Mouse (Mus musculus) hindbrain, embryonic 14.5 days (tissue): ENCODE measurements at regions not wholly inside any gene's neighbourhood (a gene's known extent, or its start where the extent isn't known, plus 50 kb on each side); places are given as distances from the start of the nearest gene placed in this dataset.

Experiments
- ATAC-seq: fragments of 200-750 bp; cut with Nextera tagmentation; 2 replicates; pipeline ENCODE4 v1.8.0; 2017; ENCODE audit warnings: moderate number of reproducible peaks, mild to moderate bottlenecking, moderate TSS enrichment, moderate library complexity; ENCODE audit not compliant: low FRiP score
- DNase-seq: peaks from one replicate; pipeline ENCODE4 v3.0.0-alpha.2; 2015; ENCODE audit warnings: low spot score
- H3K27ac ChIP-seq: fragments of 300-500 bp; sonication (generic); 2 replicates; pipeline ENCODE4 v1.5.1; 2014; ENCODE audit warnings: mild to moderate bottlenecking, moderate library complexity
- H3K27me3 ChIP-seq: fragments of 300-500 bp; sonication (generic); 2 replicates; pipeline ENCODE4 v1.6.1; 2014; ENCODE audit warnings: mild to moderate bottlenecking, low read length, mixed read lengths; ENCODE audit not compliant: control insufficient read depth, insufficient read depth
- H3K36me3 ChIP-seq: fragments of 300-500 bp; sonication (generic); replicated peaks from 2 replicates; pipeline ENCODE4 v1.6.1; 2014; ENCODE audit not compliant: control insufficient read depth, insufficient read depth
- H3K4me1 ChIP-seq: fragments of 300-500 bp; sonication (generic); replicated peaks from 2 replicates; pipeline ENCODE4 v1.6.1; 2014; ENCODE audit warnings: antibody characterized with exemption, low read length, mixed read lengths; ENCODE audit not compliant: control insufficient read depth, insufficient read depth
- H3K4me2 ChIP-seq: fragments of 300-500 bp; sonication (generic); replicated peaks from 2 replicates; pipeline ENCODE4 v1.6.1; 2014; ENCODE audit warnings: mild to moderate bottlenecking, moderate library complexity
- H3K4me3 ChIP-seq: fragments of 300-500 bp; sonication (generic); replicated peaks from 2 replicates; pipeline ENCODE4 v1.5.1; 2014; ENCODE audit warnings: mild to moderate bottlenecking, low read length
- H3K9ac ChIP-seq: fragments of 300-500 bp; sonication (generic); 2 replicates; pipeline ENCODE4 v1.6.1; 2014
- H3K9me3 ChIP-seq: fragments of 300-500 bp; sonication (generic); 2 replicates; pipeline ENCODE4 v1.6.1; 2016; ENCODE audit warnings: low read length; ENCODE audit not compliant: control insufficient read depth
- WGBS: fragments of 180-500 bp; shearing (Covaris S2); extraction: QIAGEN DNeasy Blood & Tissue Kit; methylation state at CpG from one replicate; pipeline ENCODE4 v1.1.7; 2014; 5-methylcytosine and 5-hydroxymethylcytosine counted together

DNA sequence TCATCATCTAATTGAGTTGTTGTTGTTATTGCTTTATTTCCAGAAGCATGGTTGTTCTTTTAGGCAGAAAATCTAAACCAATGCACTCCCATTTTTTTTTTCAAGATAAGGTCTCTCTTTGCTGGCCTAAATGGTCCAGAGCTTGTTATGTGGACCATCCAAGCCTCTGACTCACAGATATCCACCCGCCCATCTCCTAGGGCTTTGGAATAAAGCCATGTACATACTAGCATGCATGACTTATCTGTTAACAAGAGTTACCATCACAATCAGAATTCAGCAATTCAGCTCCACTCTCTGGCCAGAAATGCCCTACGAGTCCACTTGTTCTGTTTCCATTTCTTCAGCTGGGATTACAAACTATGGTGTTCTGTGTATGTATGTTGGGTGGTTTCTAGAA, 669.5 kb downstream of the Epha7 start:
- H3K4me2 ChIP-seq, result no peak overlapping the region
- H3K4me1 ChIP-seq, result no peaks in the 10 kb centered on the region
- DNase-seq (no peak), ATAC-seq (no peak)
- no peak overlapping the region for H3K9ac ChIP-seq
- H3K27me3 ChIP-seq, result no peaks in the 10 kb centered on the region
- no peak overlapping the region for H3K27ac ChIP-seq
- H3K9me3 ChIP-seq, result no peaks in the 10 kb centered on the region
- no peak overlapping the region for H3K4me3 ChIP-seq
- WGBS, result 86% methylated on average over 2 of the region's 2 CpGs
- no peaks in the 10 kb centered on the region for H3K36me3 ChIP-seq

DNA sequence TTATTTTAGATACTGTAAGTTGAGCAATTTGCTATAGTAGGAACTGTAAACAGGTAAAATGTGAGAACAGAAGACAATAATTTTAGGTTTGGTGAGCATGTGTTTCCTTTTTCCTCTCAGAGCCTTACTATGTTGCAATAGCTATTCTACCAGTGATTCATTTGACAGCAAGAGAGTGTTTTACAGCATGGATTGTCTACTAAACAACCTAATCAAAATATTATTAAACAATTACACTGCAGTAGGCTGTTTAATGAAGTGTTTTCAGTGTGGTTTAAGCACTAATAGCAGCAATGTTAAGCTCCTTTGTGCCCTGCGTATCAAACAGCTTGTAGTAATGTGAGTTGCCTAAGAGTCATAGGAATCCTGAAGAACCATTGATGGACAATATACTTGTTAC, 687.9 kb downstream of the Epha7 start:
- Histone ChIP-seq H3K9me3 (no peaks in the 10 kb centered on the region), H3K36me3 (no peaks in the 10 kb centered on the region), H3K4me3 (no peak overlapping the region), H3K9ac (no peak overlapping the region), H3K4me1 (no peaks in the 10 kb centered on the region), H3K27ac (no peak overlapping the region), H3K4me2 (no peak overlapping the region), H3K27me3 (no peaks in the 10 kb centered on the region)
- 84% methylated on average over 1 of the region's 1 CpGs for WGBS
- no peak for DNase-seq
- ATAC-seq, result no peak

DNA sequence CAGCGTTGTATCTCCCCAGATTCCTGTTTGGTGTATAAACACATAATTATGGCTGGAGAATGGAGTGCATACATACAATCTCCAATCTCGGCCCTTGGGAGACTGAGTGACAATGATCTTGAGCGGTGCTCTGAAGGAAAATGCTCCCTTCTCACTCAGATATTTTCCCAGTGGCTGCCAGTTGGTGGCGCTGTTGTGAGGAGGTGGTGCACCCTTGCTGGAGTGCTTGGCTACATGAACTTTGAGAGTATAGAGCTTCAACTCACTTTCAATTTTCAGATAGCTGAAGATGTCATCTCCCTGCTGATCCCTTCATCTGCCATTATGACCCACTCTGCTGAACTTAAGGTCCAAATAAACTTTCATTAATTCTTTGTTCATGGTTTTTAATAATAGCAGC, 712.1 kb downstream of the Epha7 start:
- Histone ChIP-seq H3K4me2 (no peak overlapping the region), H3K9ac (no peak overlapping the region), H3K4me3 (no peak overlapping the region), H3K9me3 (no peaks in the 10 kb centered on the region), H3K27me3 (no peaks in the 10 kb centered on the region), H3K4me1 (no peaks in the 10 kb centered on the region), H3K27ac (no peak overlapping the region), H3K36me3 (no peaks in the 10 kb centered on the region)
- DNase-seq, result no peak
- WGBS, result 54% methylated on average over 4 of the region's 4 CpGs
- ATAC-seq, result no peak

DNA sequence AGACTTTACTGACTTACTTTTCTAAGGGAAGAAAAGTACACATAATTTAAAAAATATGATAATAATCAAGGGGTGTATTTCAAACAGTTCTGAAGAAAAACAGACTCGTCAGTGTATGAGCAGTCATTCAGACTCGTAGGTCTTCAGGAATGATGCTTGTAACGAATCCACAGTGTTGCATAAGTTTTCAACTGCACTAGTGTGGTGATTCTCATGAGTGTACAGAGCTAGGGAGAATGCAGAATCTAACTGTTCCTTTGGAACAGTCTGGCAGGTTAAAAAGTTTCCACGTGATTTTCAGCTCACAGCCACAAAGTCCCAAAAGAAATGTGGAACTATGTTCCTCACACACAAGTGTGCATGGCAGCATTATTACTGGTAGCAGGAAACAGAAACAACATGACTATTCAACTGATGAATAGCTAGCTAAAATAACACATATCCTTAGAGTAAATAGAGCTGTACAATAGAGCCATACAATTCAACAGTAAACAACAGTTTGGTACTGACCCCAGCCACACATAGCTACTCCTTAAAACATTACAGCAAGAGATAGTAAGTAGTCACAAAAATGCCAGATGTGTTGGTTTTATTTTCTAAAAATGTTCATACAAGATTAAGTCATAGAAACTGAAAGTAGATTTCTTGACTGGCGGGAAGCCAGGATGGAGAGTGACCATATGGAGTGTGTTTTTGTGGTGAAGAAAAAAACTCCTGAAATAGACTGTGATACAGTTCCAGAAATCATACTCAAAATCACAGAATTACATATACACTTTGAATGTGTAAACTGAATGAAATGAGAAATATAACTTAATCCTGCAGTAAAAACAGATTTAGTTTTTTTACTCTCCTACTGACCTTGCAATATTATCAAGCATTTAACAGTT, 713.1 kb downstream of the Epha7 start:
- Histone ChIP-seq H3K36me3 (no peaks in the 10 kb centered on the region), H3K4me2 (no peak overlapping the region), H3K27ac (no peak overlapping the region), H3K4me1 (no peaks in the 10 kb centered on the region), H3K27me3 (no peaks in the 10 kb centered on the region), H3K9me3 (no peaks in the 10 kb centered on the region), H3K9ac (no peak overlapping the region), H3K4me3 (no peak overlapping the region)
- WGBS, result 85% methylated on average over 5 of the region's 5 CpGs
- DNase-seq, result no peak
- no peak for ATAC-seq
